Mouse (Mus musculus) left cerebral cortex, postnatal 10 days (tissue): ENCODE measurements around the gene Fam20a. TPM values are rescaled to one million over a fixed set of nuclear protein-coding genes. Genes with fewer than 3 reads are reported as not detected.

ENCODE experiments used
- DNase-seq, 2 experiments: peaks; one replicate each; pipeline ENCODE4 v3.0.0; 2021 to 2022; ENCODE audit warnings: low spot score in 2 of 2, mixed read lengths in 1 of 2; ENCODE audit errors: extremely low spot score in 1 of 2
- intact Hi-C: fragments of 180-260 bp; cut with DNase I; formaldehyde crosslinking; loops from one replicate; pipeline ENCODE4 v1.15.1; 2025
- total RNA-seq, 2 experiments: library from RNA; stranded (reverse); gene quantifications; 2 replicates each; pipeline ENCODE4 v1.2.3; 2021

The Fam20a gene
- total RNA-seq, 2 experiments from 2014 or later, result 12.0 to 14.2 TPM

DNA sequence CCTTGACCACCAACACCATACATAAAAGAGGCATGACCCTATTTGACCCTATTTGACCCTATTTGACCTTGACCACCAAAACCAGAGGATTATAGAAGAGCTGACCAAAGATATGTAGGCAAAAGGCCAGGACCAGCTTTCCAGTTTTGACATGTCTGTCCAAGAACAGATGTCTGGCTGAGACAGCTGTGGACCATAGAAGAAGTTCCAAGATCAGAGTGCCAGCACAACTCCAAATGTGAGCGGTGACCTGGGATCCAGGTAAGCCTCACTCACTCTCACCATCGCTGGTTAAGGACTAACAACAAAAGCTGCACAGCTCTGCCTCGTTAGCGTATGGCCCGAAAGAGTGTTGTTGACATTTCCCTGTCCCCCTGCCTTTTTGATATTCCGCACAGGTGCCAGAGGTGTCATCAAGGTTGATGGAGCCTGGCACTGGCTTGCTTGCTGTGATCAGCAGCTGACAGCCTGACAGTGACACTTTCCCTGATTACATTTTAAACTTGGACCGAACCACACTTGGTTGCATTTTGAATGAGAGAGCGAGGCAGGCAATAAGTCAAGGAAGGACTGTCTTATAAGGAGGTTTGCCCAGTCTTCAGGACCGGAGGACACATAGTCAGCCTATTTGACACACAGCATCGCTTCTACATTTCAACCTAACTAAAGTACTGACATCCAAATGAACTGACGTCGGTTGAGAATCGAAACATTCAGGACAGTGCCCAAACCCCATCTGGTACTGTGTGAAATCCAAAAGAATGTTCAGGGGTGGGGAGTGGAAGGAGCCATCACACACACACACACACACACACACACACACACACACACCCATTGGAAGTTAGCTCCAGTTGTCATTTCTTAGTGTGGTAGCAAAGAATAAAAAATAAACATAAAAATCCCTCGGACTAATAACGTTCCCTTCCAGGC, 3.8 kb downstream of the Fam20a start:
- no peak for DNase-seq
- intact Hi-C loops, result loop anchor here (5.0 kb wide), 1 partner anchor 46 kb away; no protein-coding TSS in a partner anchor

- intact Hi-C loops, result loop anchor here (5.0 kb wide), 1 partner anchor 45 kb away; no protein-coding TSS in a partner anchor
- DNase-seq, result peak in 1 of 2 experiments; percentile 79
Observed at GRCm38 (mm10) chr11:109717448-109717847, 4.6 kb downstream of the Fam20a start.

- no peak for DNase-seq
- intact Hi-C loops, result loop anchor here (5.0 kb wide), 1 partner anchor 45 kb away; no protein-coding TSS in a partner anchor
Observed at GRCm38 (mm10) chr11:109716981-109717380, 5.1 kb downstream of the Fam20a start.

- intact Hi-C loops, result loop anchor here (5.0 kb wide), 1 partner anchor 43 kb away; no protein-coding TSS in a partner anchor
- no peak for DNase-seq
Observed at GRCm38 (mm10) chr11:109715311-109715781, 6.7 kb downstream of the Fam20a start.

DNA sequence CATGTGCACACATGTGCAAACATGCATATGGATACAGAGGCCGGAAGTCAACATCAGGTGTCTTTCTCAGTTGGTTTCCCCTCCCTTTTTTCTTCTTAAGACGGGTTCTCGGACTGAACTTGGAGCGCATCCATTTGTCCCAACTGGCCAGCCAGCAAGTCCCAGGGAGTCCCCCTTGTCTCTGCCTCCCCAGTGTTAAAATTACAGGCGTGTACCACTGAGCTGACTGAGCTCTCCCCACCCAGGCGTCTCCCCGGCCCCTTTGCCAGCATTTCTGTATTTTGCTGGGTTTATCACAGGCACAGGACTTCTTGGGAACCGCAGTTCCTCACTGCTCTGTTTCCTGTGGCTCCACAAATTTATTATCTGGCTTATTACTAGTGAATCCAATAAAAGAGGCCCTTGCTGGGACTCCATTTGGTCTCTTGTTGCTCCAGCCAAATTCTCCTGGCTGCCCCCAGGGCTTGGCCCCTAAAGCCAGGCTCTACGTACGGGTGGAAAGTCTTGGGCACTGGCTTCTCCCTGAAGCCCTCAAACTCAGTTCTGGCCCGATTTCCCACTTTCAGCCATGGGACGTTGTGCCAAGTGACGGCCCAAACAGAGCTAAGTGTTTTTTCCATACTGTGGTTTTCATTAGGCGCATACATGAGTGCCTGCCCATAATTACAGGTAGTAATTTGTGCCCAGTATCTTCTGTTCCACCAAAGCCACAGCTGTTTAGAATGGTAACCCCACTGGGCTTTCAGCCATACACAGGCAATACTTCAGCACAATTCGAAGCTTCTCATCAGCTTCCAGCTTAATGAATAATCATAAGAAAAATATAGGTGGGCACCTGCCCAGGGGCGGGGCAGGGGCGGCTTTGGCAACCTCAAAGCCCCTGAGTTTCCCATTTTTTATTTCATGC, 7.5 kb downstream of the Fam20a start:
- intact Hi-C loops, result loop anchor here (5.0 kb wide), 1 partner anchor 42 kb away; no protein-coding TSS in a partner anchor
- DNase-seq, result no peak

GRCm38 (mm10) chr11:109709501-109709900, 12.6 kb downstream of the Fam20a start:
- intact Hi-C loops, result no loop called here
- DNase-seq, result no peak

- DNase-seq, result no peak
- intact Hi-C loops, result no loop called here
Observed at GRCm38 (mm10) chr11:109708786-109709185, 13.3 kb downstream of the Fam20a start.

DNA sequence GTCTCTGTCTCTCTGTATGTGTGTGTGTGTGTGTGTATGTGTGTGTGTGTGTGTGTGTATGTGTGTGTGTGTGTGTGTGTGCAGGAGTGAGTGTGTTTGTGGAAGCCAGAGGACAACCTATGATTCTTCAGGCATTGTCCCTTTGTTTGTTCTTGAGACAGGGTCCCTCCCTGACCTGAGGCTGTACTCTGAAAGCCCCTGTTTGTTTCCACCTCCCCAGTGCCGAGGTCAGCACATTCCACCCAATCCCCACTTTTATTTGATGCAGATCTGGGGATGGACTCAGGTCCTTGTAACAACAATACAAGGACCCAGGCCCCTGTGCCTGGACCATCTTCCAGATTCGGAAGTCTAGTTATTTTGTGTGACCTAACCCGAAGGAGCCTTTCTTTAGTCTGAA, 14.6 kb downstream of the Fam20a start:
- intact Hi-C loops, result no loop called here
- DNase-seq, result no peak

DNA sequence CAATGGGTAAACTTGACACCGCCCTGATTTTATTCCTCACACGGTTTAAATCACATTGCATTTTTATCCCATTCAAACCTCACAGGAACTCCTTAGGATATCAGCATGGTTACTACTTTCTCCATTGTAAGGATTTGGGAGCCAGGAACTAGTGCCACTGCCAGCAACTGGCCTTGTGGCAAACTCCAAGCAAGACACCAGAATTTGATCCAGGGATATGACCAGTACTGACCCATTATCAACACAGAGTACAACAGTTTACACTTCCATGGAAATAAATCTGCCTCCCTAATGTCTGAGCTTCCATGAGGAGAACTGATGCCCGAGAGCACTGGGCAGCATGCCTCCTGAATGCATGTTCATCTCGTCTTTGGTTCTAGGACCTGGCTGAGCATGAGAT, 15.5 kb downstream of the Fam20a start:
- no peak for DNase-seq
- intact Hi-C loops, result no loop called here

- no peak for DNase-seq
- intact Hi-C loops, result no loop called here
Observed at GRCm38 (mm10) chr11:109706055-109706412, 16.0 kb downstream of the Fam20a start.

- intact Hi-C loops, result no loop called here
- DNase-seq, result no peak
Observed at GRCm38 (mm10) chr11:109705336-109706054, 16.6 kb downstream of the Fam20a start.

- no peak for DNase-seq
- intact Hi-C loops, result no loop called here
Observed at GRCm38 (mm10) chr11:109704311-109705205, 17.5 kb downstream of the Fam20a start.

GRCm38 (mm10) chr11:109703845-109704244, 18.2 kb downstream of the Fam20a start:
- DNase-seq, result no peak
- intact Hi-C loops, result no loop called here

DNA sequence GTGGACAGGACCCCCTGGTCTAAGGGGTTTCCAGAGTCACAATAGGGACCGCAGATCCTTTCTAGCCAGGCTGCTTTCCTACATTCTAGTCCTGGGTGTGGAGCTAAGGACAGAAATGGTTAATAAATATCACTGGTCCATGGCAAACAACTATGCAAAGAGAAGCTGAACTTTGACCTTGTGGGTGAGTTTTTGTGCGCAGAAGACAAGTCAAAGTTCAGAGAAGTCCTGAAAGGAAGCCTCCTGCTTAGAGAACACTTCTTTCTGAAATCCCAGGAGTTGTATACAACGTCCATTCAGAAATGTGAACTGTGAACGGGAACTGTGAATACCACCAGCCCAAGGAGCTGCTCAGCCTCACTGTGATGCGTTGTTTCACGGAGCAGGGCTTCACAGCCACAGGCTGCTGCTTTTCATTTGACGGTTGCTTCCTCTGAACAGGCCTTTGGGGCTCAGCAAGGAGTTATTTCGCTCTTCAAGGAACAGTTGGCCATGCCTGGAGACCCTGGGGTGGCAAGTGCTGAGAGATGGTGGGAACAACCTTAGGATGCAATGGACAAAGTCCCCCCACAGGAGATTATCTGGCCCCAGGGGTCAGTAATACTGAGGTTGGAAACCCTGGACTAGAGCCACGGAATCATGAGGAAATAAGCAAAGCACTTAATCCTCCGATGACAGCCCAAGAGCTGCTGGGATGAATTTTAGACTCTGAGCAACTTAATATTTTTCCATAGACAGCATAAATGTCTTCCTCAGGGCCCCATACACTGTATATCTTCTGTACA, 19.9 kb downstream of the Fam20a start:
- DNase-seq, result no peak
- intact Hi-C loops, result no loop called here

- intact Hi-C loops, result no loop called here
- no peak for DNase-seq
Observed at GRCm38 (mm10) chr11:109700761-109701160, 21.3 kb downstream of the Fam20a start.

- intact Hi-C loops, result no loop called here
- DNase-seq, result no peak
Observed at GRCm38 (mm10) chr11:109699784-109700183, 22.3 kb downstream of the Fam20a start.

DNA sequence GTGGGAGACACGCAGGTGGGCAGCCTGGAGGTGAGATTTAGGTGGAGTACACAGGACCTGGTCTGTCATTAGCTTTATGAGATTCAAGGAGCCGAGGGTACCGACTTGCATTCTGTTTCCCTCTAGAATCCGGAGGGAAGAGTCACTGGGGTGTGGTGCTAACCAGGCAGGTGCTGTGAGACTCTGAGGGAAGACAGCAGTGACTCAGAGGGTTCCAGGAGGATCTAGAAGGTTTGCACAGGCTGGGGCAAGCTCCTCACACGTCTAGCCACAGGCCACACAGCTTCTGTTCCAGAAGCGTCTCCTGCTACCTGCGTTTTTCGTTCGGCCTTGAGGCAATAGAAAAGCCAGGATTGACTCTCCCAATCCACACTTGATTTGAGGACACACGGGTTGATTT, 23.3 kb downstream of the Fam20a start:
- DNase-seq, result no peak
- intact Hi-C loops, result no loop called here
